Mouse (Mus musculus) intestine, postnatal 0 days (tissue): ENCODE measurements at regions not wholly inside any gene's neighbourhood (a gene's known extent, or its start where the extent isn't known, plus 50 kb on each side); places are given as distances from the start of the nearest gene placed in this dataset.

Experiments
- ATAC-seq: fragments of 200-750 bp; cut with Nextera tagmentation; 2 replicates; pipeline ENCODE4 v1.8.0; 2017; ENCODE audit warnings: mild to moderate bottlenecking, moderate TSS enrichment, moderate library complexity
- H3K27ac ChIP-seq: fragments of 300-500 bp; sonication (generic); 2 replicates; pipeline ENCODE4 v1.5.1; 2014; ENCODE audit warnings: mild to moderate bottlenecking, low read depth, low read length, moderate library complexity
- H3K27me3 ChIP-seq: fragments of 300-500 bp; sonication (generic); replicated peaks from 2 replicates; pipeline ENCODE4 v1.6.1; 2014; ENCODE audit warnings: low read length, mixed read lengths; ENCODE audit not compliant: control insufficient read depth, insufficient read depth
- H3K36me3 ChIP-seq: fragments of 300-500 bp; sonication (generic); 2 replicates; pipeline ENCODE4 v1.6.1; 2014; ENCODE audit warnings: mild to moderate bottlenecking, moderate library complexity; ENCODE audit not compliant: control insufficient read depth, insufficient read depth
- H3K4me1 ChIP-seq: fragments of 300-500 bp; sonication (generic); replicated peaks from 2 replicates; pipeline ENCODE4 v1.6.1; 2014; ENCODE audit warnings: antibody characterized with exemption, low read length, mixed read lengths; ENCODE audit not compliant: control insufficient read depth, insufficient read depth
- H3K4me2 ChIP-seq: fragments of 300-500 bp; sonication (generic); replicated peaks from 2 replicates; pipeline ENCODE4 v1.6.1; 2014; ENCODE audit warnings: low read depth, mild to moderate bottlenecking, moderate library complexity
- H3K4me3 ChIP-seq: fragments of 300-500 bp; sonication (generic); 2 replicates; pipeline ENCODE4 v1.5.1; 2014; ENCODE audit warnings: low read depth, low read length
- H3K9ac ChIP-seq: fragments of 300-500 bp; sonication (generic); 2 replicates; pipeline ENCODE4 v1.6.1; 2014; ENCODE audit warnings: mild to moderate bottlenecking, low read depth, low read length
- H3K9me3 ChIP-seq: fragments of 300-500 bp; sonication (generic); 2 replicates; pipeline ENCODE4 v1.6.1; 2016; ENCODE audit warnings: mixed run types; ENCODE audit not compliant: control insufficient read depth
- CTCF ChIP-seq: sonication (generic); IDR thresholded peaks from 2 replicates; pipeline ENCODE4 v1.5.1; 2016; ENCODE audit warnings: low read depth, mild to moderate bottlenecking, control low read depth, antibody characterized with exemption, moderate library complexity
- WGBS: fragments of 180-500 bp; shearing (Covaris S2); extraction: QIAGEN DNeasy Blood & Tissue Kit; methylation state at CpG from one replicate; pipeline ENCODE4 v1.1.7; 2014; 5-methylcytosine and 5-hydroxymethylcytosine counted together

GRCm38 (mm10) chr5:91849114-91849513 is 113.8 kb downstream of the Rchy1 start:
- Histone ChIP-seq H3K27me3 (no peaks in the 10 kb centered on the region), H3K36me3 (no peaks in the 10 kb centered on the region), H3K4me2 (no peak overlapping the region), H3K9me3 (no peaks in the 10 kb centered on the region), H3K4me1 (no peaks in the 10 kb centered on the region; the same call in 1 of the 2 replicates), H3K27ac (no peak overlapping the region), H3K4me3 (no peak overlapping the region), H3K9ac (no peak overlapping the region)
- TF ChIP-seq CTCF: no peak
- 67% methylated on average over 4 of the region's 4 CpGs for whole genome bisulfite sequencing
- ATAC-seq: no peak

GRCm38 (mm10) chr5:91848528-91848927 is 114.3 kb downstream of the Rchy1 start:
- H3K4me3 ChIP-seq: no peak overlapping the region
- no peak for TF ChIP-seq CTCF

GRCm38 (mm10) chr5:91843044-91843443 is 119.8 kb downstream of the Rchy1 start:
- Histone ChIP-seq H3K27me3 (no peaks in the 10 kb centered on the region), H3K4me3 (no peak overlapping the region), H3K27ac (no peak overlapping the region), H3K9ac (no peak overlapping the region), H3K9me3 (no peaks in the 10 kb centered on the region), H3K4me2 (no peak overlapping the region), H3K36me3 (no peaks in the 10 kb centered on the region), H3K4me1 (no peaks in the 10 kb centered on the region)
- ATAC-seq: no peak
- WGBS: 84% methylated on average over 4 of the region's 4 CpGs
- no peak for TF ChIP-seq CTCF

More at GRCm38 (mm10) chr5:91848528-91848927, 114.3 kb downstream of the Rchy1 start:
- no peak for ATAC-seq
- H3K36me3 ChIP-seq: no peaks in the 10 kb centered on the region
- H3K27ac ChIP-seq: no peak overlapping the region
- no peaks in the 10 kb centered on the region; the same call in 1 of the 2 replicates for H3K4me1 ChIP-seq
- 83% methylated on average over 3 of the region's 3 CpGs for WGBS
- no peaks in the 10 kb centered on the region for H3K27me3 ChIP-seq
- no peaks in the 10 kb centered on the region for H3K9me3 ChIP-seq
- no peak overlapping the region for H3K9ac ChIP-seq
- H3K4me2 ChIP-seq: no peak overlapping the region

GRCm38 (mm10) chr5:91841066-91841465 is 121.8 kb downstream of the Rchy1 start:
- Histone ChIP-seq H3K27ac (no peak overlapping the region), H3K4me3 (no peak overlapping the region), H3K4me2 (no peak overlapping the region), H3K27me3 (no peaks in the 10 kb centered on the region), H3K36me3 (no peaks in the 10 kb centered on the region), H3K9me3 (no peaks in the 10 kb centered on the region), H3K9ac (no peak overlapping the region), H3K4me1 (no peaks in the 10 kb centered on the region)
- ATAC-seq: no peak
- TF ChIP-seq CTCF: no peak
- WGBS: 81% methylated on average over 4 of the region's 4 CpGs

GRCm38 (mm10) chr5:91828481-91828880 is 134.4 kb downstream of the Rchy1 start:
- H3K4me3 ChIP-seq: no peak overlapping the region
- H3K4me1 ChIP-seq: no peaks in the 10 kb centered on the region
- no peak overlapping the region for H3K4me2 ChIP-seq
- no peak overlapping the region for H3K27ac ChIP-seq
- H3K36me3 ChIP-seq: no peaks in the 10 kb centered on the region
- TF ChIP-seq CTCF: no peak
- no peak for ATAC-seq
- no peaks in the 10 kb centered on the region for H3K27me3 ChIP-seq
- no peaks in the 10 kb centered on the region for H3K9me3 ChIP-seq
- 83% methylated on average over 6 of the region's 6 CpGs for WGBS
- no peak overlapping the region for H3K9ac ChIP-seq

GRCm38 (mm10) chr5:91826636-91827035 is 136.2 kb downstream of the Rchy1 start:
- no peak for ATAC-seq
- H3K27me3 ChIP-seq: no peaks in the 10 kb centered on the region
- no peaks in the 10 kb centered on the region for H3K36me3 ChIP-seq
- no peak overlapping the region for H3K4me2 ChIP-seq
- H3K27ac ChIP-seq: no peak overlapping the region
- no peak for TF ChIP-seq CTCF
- WGBS: 22% methylated on average over 1 of the region's 1 CpGs
- no peaks in the 10 kb centered on the region for H3K9me3 ChIP-seq
- H3K4me3 ChIP-seq: no peak overlapping the region
- no peak overlapping the region for H3K9ac ChIP-seq
- no peaks in the 10 kb centered on the region for H3K4me1 ChIP-seq
